Mouse (Mus musculus): Measurements from ENCODE around the gene Anks1b.

The Anks1b gene

GRCm38 (mm10) chr10:89873146-89873950 is at the start of gene Anks1b:
Gene Anks1b, plus strand, starts transcription at chr10:89873509.
- DNase-seq (ENCODE audit: low spot score): no peak

GRCm38 (mm10) chr10:89823906-89824305 is 49.4 kb upstream of the Anks1b start:
- DNase-seq (ENCODE audit: low spot score): peak; percentile 26

GRCm38 (mm10) chr10:89826896-89827295 is 46.4 kb upstream of the Anks1b start:
- no peak for DNase-seq (ENCODE audit: low spot score)

- DNase-seq (ENCODE audit: low spot score): no peak
Observed at GRCm38 (mm10) chr10:89832334-89832733, 41.0 kb upstream of the Anks1b start.

GRCm38 (mm10) chr10:89833166-89833565 is 40.1 kb upstream of the Anks1b start:
- no peak for DNase-seq (ENCODE audit: low spot score)

GRCm38 (mm10) chr10:89837476-89837875 is 35.8 kb upstream of the Anks1b start:
- DNase-seq (ENCODE audit: low spot score): no peak

GRCm38 (mm10) chr10:89838834-89839233 is 34.5 kb upstream of the Anks1b start:
- DNase-seq (ENCODE audit: low spot score): no peak

GRCm38 (mm10) chr10:89850951-89851350 is 22.4 kb upstream of the Anks1b start:
- DNase-seq (ENCODE audit: low spot score): no peak

GRCm38 (mm10) chr10:89855251-89855875 is 17.9 kb upstream of the Anks1b start:
- no peak for DNase-seq (ENCODE audit: low spot score)

GRCm38 (mm10) chr10:89856286-89856685 is 17.0 kb upstream of the Anks1b start:
- no peak for DNase-seq (ENCODE audit: low spot score)

- no peak for DNase-seq (ENCODE audit: low spot score)
Observed at GRCm38 (mm10) chr10:89868211-89868610, 5.1 kb upstream of the Anks1b start.

GRCm38 (mm10) chr10:89868836-89869235 is 4.5 kb upstream of the Anks1b start:
- DNase-seq (ENCODE audit: low spot score): no peak

- no peak for DNase-seq (ENCODE audit: low spot score)
Observed at GRCm38 (mm10) chr10:89872501-89873145, 686 bp upstream of the Anks1b start.

GRCm38 (mm10) chr10:89874036-89874435 is 727 bp downstream of the Anks1b start:
- DNase-seq (ENCODE audit: low spot score): no peak

GRCm38 (mm10) chr10:89883561-89883960 is 10.3 kb downstream of the Anks1b start:
- DNase-seq (ENCODE audit: low spot score): no peak

- no peak for DNase-seq (ENCODE audit: low spot score)
Observed at GRCm38 (mm10) chr10:89902720-89903337, 29.5 kb downstream of the Anks1b start.

GRCm38 (mm10) chr10:89911889-89912288 is 38.6 kb downstream of the Anks1b start:
- no peak for DNase-seq (ENCODE audit: low spot score)

- no peak for DNase-seq (ENCODE audit: low spot score)
Observed at GRCm38 (mm10) chr10:89913174-89913573, 39.9 kb downstream of the Anks1b start.

GRCm38 (mm10) chr10:89917141-89917540 is 43.8 kb downstream of the Anks1b start:
- no peak for DNase-seq (ENCODE audit: low spot score)

GRCm38 (mm10) chr10:89921965-89922364 is 48.7 kb downstream of the Anks1b start:
- DNase-seq (ENCODE audit: low spot score): no peak

- DNase-seq (ENCODE audit: low spot score): no peak
Observed at GRCm38 (mm10) chr10:89942180-89942579, 68.9 kb downstream of the Anks1b start.

GRCm38 (mm10) chr10:89946636-89947349 is 73.5 kb downstream of the Anks1b start:
- no peak for DNase-seq (ENCODE audit: low spot score)

All from MN1 (cell line).